Mouse (Mus musculus): ENCODE measurements around the gene Itgam. TPM values are rescaled to one million over a fixed set of nuclear protein-coding genes. Genes with fewer than 3 reads are reported as not detected.

Gene Itgam
- total RNA-seq, 1 experiment, result 1.0 TPM

GRCm38 (mm10) chr7:128164001-128164400, 101.6 kb downstream of the Itgam start:
- no peak for TF ChIP-seq MAFK (IDR thresholded peaks at IDR 0.05; ENCODE audit: insufficient read depth, low read depth, low read length)
- in situ Hi-C loops (cut with MboI; ENCODE audit: low sequenced_read_pairs in 2 of 2, unreplicated experiment in 2 of 2), result no loop called here
- Histone ChIP-seq H3K4me1 (ENCODE audit: control insufficient read depth in 2 of 2, insufficient read depth in 2 of 2, low read length in 2 of 2, poor library complexity in 1 of 2) (no peaks in the 10 kb centered on the region), H3K27ac (ENCODE audit: insufficient read depth, low read depth, low read length, poor library complexity, severe bottlenecking) (no peak overlapping the region), H3K9me3 (ENCODE audit: control insufficient read depth, insufficient read depth, low read depth, low read length) (no peaks in the 10 kb centered on the region), H3K4me3 (ENCODE audit: insufficient read depth in 1 of 2, low read depth in 1 of 2, low read length in 2 of 2, poor library complexity in 1 of 2, severe bottlenecking in 1 of 2) (no peak overlapping the region), H3K9ac (ENCODE audit: insufficient read depth, low read depth, low read length, poor library complexity, severe bottlenecking) (no peak overlapping the region), H3K36me3 (ENCODE audit: control insufficient read depth, insufficient read depth, low read length, poor library complexity, severe bottlenecking) (no peaks in the 10 kb centered on the region)
- no peak for DNase-seq (ENCODE audit: low read depth, low spot score)

DNA sequence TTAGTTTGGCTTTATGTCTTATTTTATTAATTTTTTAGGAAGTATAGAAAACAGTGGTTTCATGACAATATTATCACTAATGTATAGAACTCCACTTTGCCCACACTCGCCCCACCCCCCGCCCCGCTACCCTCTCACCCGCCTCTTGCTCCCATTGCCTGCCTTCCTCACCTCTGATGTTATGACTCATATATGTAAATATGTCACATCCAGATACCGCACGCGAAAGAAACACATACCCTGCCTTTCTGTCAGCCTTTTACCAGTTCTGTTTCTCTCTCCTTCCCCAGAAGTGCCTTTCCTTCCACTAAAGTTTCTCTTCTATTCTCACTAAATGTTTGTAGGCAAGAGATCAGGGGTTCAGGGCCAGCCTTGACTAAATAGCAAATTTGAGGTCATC, 104.0 kb downstream of the Itgam start:
- TF ChIP-seq MAFK (IDR thresholded peaks at IDR 0.05; ENCODE audit: insufficient read depth, low read depth, low read length) (no peak), CHD2 (IDR thresholded peaks at IDR 0.05; ENCODE audit: low read depth, low read length) (no peak), ZNF384 (IDR thresholded peaks at IDR 0.05; ENCODE audit: low read depth, low read length) (no peak), ZC3H11A (IDR thresholded peaks at IDR 0.05; ENCODE audit: borderline replicate concordance, low read depth, low read length) (no peak), HCFC1 (IDR thresholded peaks at IDR 0.05; ENCODE audit: borderline replicate concordance, insufficient read depth, low read length) (no peak)
- in situ Hi-C loops (cut with MboI; ENCODE audit: low sequenced_read_pairs in 2 of 2, unreplicated experiment in 2 of 2), result no loop called here
- H3K4me3 ChIP-seq (ENCODE audit: insufficient read depth in 1 of 2, low read depth in 1 of 2, low read length in 2 of 2, poor library complexity in 1 of 2, severe bottlenecking in 1 of 2), result no peak overlapping the region
- no peak for DNase-seq (ENCODE audit: low read depth, low spot score)
- no peaks in the 10 kb centered on the region for H3K4me1 ChIP-seq (ENCODE audit: control insufficient read depth in 2 of 2, insufficient read depth in 2 of 2, low read length in 2 of 2, poor library complexity in 1 of 2)
- no peaks in the 10 kb centered on the region for H3K9me3 ChIP-seq (ENCODE audit: control insufficient read depth, insufficient read depth, low read depth, low read length)
- no peak overlapping the region for H3K27ac ChIP-seq (ENCODE audit: insufficient read depth, low read depth, low read length, poor library complexity, severe bottlenecking)
- H3K9ac ChIP-seq (ENCODE audit: insufficient read depth, low read depth, low read length, poor library complexity, severe bottlenecking), result no peak overlapping the region
- no peaks in the 10 kb centered on the region for H3K36me3 ChIP-seq (ENCODE audit: control insufficient read depth, insufficient read depth, low read length, poor library complexity, severe bottlenecking)

Other genes starting within 250 kb of the Itgam start
- 20.9 and 23.7 TPM in 2 replicates for gene Stx4a, start 238.3 kb upstream of the Itgam start, total RNA-seq (2012; rRNA removed)
- 1.4 and 1.7 TPM in 2 replicates for gene Stx1b, start 238.1 kb upstream of the Itgam start, total RNA-seq (2012; rRNA removed)
- gene Zfp646, start 186.4 kb upstream of the Itgam start, total RNA-seq (2012; rRNA removed), result 44.7 and 52.5 TPM in 2 replicates
- gene Zfp668, start 185.8 kb upstream of the Itgam start, total RNA-seq (2012; rRNA removed), result 8.6 and 11.3 TPM in 2 replicates
- 0.67 and 0.69 TPM in 2 replicates for gene Prss53, start 171.7 kb upstream of the Itgam start, total RNA-seq (2012; rRNA removed)
- not detected in 2 replicates for gene Gm21974, start 167.2 kb upstream of the Itgam start, total RNA-seq (2012; rRNA removed)
- gene Vkorc1, start 167.0 kb upstream of the Itgam start, total RNA-seq (2012; rRNA removed), result 88.5 and 115 TPM in 2 replicates
- gene Bckdk, start 158.6 kb upstream of the Itgam start, total RNA-seq (2012; rRNA removed), result 53.9 and 56.4 TPM in 2 replicates
- 35.1 and 35.6 TPM in 2 replicates for gene Kat8, start 150.1 kb upstream of the Itgam start, total RNA-seq (2012; rRNA removed)
- 11.3 and 16.5 TPM in 2 replicates for gene Prss8, start 132.5 kb upstream of the Itgam start, total RNA-seq (2012; rRNA removed)
- gene Prss36, start 115.9 kb upstream of the Itgam start, total RNA-seq (2012; rRNA removed), result 15.3 and 15.4 TPM in 2 replicates
- gene Fus, start 95.2 kb upstream of the Itgam start, total RNA-seq (2012; rRNA removed), result 91.6 and 142 TPM in 2 replicates
- gene Pycard, start 68.8 kb upstream of the Itgam start, total RNA-seq (2012; rRNA removed), result 38.7 and 62.1 TPM in 2 replicates
- 1.1 and 1.2 TPM in 2 replicates for gene Trim72, start 58.7 kb upstream of the Itgam start, total RNA-seq (2012; rRNA removed)
- gene Gm49368, start within 50 bp of the Itgam start, total RNA-seq (2012; rRNA removed), result not detected in 2 replicates
- gene Itgax, start 66.9 kb downstream of the Itgam start, total RNA-seq (2012; rRNA removed), result not detected in 2 replicates
- not detected in 2 replicates for gene Itgad, start 91.7 kb downstream of the Itgam start, total RNA-seq (2012; rRNA removed)
- gene Cox6a2, start 143.7 kb downstream of the Itgam start, total RNA-seq (2012; rRNA removed), result 0.36 TPM in 1 of 2 replicates, not detected in the other
- gene Armc5, start 174.7 kb downstream of the Itgam start, total RNA-seq (2012; rRNA removed), result 9.3 and 11.4 TPM in 2 replicates
- gene 9130023H24Rik, start 175.4 kb downstream of the Itgam start, total RNA-seq (2012; rRNA removed), result 2.1 and 2.6 TPM in 2 replicates
- 5.1 and 10.5 TPM in 2 replicates for gene Tgfb1i1, start 184.2 kb downstream of the Itgam start, total RNA-seq (2012; rRNA removed)
- 0.49 and 0.53 TPM in 2 replicates for gene Slc5a2, start 203.0 kb downstream of the Itgam start, total RNA-seq (2012; rRNA removed)
- 18.6 and 19.6 TPM in 2 replicates for gene BC017158, start 235.5 kb downstream of the Itgam start, total RNA-seq (2012; rRNA removed)